Mouse (Mus musculus): ENCODE data around the gene Slc9a3. TPM values are rescaled to one million over a fixed set of nuclear protein-coding genes. Genes with fewer than 3 reads are reported as not detected.

The Slc9a3 gene
- polyA plus RNA-seq, 1 experiment from 2014 or later, result 0.08 TPM

DNA sequence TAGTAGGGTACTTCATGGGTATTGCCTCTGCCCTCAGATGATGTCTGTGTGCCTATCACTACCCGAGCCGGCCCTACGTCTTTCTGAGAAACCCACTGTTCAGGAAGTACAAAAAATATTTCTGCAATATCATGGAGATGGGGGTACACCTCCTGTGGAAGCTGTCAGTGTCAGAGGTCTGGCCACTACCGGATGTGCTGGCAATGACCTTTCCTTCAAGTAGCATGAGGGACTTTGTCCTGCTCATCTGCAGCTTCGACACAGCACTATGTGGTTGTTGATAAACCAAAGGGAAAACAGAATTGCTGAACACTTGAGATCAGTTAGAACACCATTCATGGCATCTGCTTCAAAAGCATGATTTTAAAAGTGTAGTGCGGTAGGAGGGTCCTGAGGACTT, 19.5 kb downstream of the Slc9a3 start:
- no peak overlapping the region for H3K9ac ChIP-seq (replicated peaks; ENCODE audit: low read depth, low read length)
- no peak for ATAC-seq
- H3K4me1 ChIP-seq (replicated peaks; ENCODE audit: control insufficient read depth, insufficient read depth, low read length), result no peaks in the 10 kb centered on the region
- H3K27me3 ChIP-seq (replicated peaks; ENCODE audit: control insufficient read depth, insufficient read depth, low read length), result no peaks in the 10 kb centered on the region
- no peak overlapping the region for H3K27ac ChIP-seq (ENCODE audit: low read length)
- H3K9me3 ChIP-seq (ENCODE audit: control insufficient read depth, low read length), result no peaks in the 10 kb centered on the region
- WGBS, result 93% methylated on average over 6 of the region's 6 CpGs
- H3K4me2 ChIP-seq (ENCODE audit: low read length), result no peak overlapping the region
- H3K36me3 ChIP-seq (ENCODE audit: control insufficient read depth, insufficient read depth), result no peaks in the 10 kb centered on the region
- no peak overlapping the region for H3K4me3 ChIP-seq (replicated peaks; ENCODE audit: low read length)

DNA sequence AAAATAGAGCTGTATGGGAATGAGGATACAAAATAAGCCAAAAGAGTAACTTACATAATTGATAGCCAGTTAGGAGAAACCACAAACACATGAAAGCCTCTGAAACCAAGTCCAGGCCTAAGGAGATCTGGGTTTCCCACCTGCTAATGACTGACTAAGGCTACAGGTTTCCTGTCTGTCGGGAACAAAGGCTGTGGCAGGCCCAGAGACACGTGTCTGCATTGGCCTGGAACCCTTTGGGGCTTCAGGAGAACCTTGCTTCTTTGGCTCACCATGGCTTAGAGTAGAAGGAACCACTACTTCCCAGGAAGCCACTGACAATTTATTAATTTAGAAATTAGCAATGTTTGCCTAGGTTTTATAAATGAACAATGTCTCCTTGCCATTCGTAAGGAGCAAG, 22.0 kb downstream of the Slc9a3 start:
- H3K27me3 ChIP-seq (replicated peaks; ENCODE audit: control insufficient read depth, insufficient read depth, low read length), result no peaks in the 10 kb centered on the region
- no peaks in the 10 kb centered on the region for H3K36me3 ChIP-seq (ENCODE audit: control insufficient read depth, insufficient read depth)
- H3K27ac ChIP-seq (ENCODE audit: low read length), result no peak overlapping the region
- H3K4me2 ChIP-seq (ENCODE audit: low read length), result no peak overlapping the region
- ATAC-seq, result no peak
- H3K9ac ChIP-seq (replicated peaks; ENCODE audit: low read depth, low read length), result no peak overlapping the region
- no peak overlapping the region for H3K4me3 ChIP-seq (replicated peaks; ENCODE audit: low read length)
- H3K4me1 ChIP-seq (replicated peaks; ENCODE audit: control insufficient read depth, insufficient read depth, low read length), result no peaks in the 10 kb centered on the region
- H3K9me3 ChIP-seq (ENCODE audit: control insufficient read depth, low read length), result no peaks in the 10 kb centered on the region
- WGBS, result 78% methylated on average over 3 of the region's 3 CpGs

DNA sequence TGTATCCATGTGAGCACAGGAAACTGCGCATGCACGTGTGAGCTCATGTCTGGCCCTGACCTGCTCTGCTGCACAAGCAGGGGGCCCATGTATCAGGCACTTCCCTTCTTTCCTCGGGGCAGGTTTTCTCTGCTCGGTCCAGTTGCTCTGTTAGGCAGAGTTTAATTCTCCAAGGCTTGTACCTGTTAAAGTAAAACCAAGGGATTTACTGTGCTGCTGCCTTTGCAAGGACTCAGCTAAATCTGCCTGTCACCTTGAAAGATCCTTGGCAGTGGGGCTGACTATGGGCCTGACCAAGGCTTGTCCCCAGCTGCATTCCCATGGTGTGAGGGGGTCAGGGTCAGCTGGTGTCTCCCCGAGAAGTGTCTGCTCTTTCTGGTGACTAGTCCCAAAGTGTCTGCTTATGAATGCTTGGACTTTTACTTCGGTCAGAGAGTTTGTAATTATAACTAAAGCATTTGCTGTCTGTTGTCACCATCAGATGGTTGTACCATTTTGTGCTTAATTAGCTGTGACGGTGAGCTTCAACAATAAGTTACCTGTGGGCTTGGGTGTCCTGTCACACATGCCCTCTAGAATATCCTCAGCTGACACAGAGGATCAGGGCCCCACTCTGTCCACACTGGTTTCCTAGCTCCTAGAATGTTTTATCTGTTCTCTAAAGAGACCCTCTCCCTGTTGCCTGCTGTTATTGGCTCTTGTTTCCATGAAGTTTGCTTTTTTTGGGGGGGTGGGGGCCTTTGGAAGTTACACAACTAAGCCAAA, 23.0 kb downstream of the Slc9a3 start:
- Histone ChIP-seq H3K36me3 (ENCODE audit: control insufficient read depth, insufficient read depth) (no peaks in the 10 kb centered on the region), H3K27me3 (replicated peaks; ENCODE audit: control insufficient read depth, insufficient read depth, low read length) (no peaks in the 10 kb centered on the region), H3K4me1 (replicated peaks; ENCODE audit: control insufficient read depth, insufficient read depth, low read length) (no peaks in the 10 kb centered on the region), H3K9me3 (ENCODE audit: control insufficient read depth, low read length) (no peaks in the 10 kb centered on the region), H3K9ac (replicated peaks; ENCODE audit: low read depth, low read length) (no peak overlapping the region), H3K27ac (ENCODE audit: low read length) (no peak overlapping the region), H3K4me3 (replicated peaks; ENCODE audit: low read length) (no peak overlapping the region), H3K4me2 (ENCODE audit: low read length) (no peak overlapping the region)
- ATAC-seq, result no peak
- WGBS, result 86% methylated on average over 7 of the region's 7 CpGs

- no peak overlapping the region for H3K27ac ChIP-seq (ENCODE audit: low read length)
- no peaks in the 10 kb centered on the region for H3K4me1 ChIP-seq (replicated peaks; ENCODE audit: control insufficient read depth, insufficient read depth, low read length)
- H3K36me3 ChIP-seq (ENCODE audit: control insufficient read depth, insufficient read depth), result no peaks in the 10 kb centered on the region
- H3K27me3 ChIP-seq (replicated peaks; ENCODE audit: control insufficient read depth, insufficient read depth, low read length), result no peaks in the 10 kb centered on the region
- H3K9ac ChIP-seq (replicated peaks; ENCODE audit: low read depth, low read length), result no peak overlapping the region
- no peak for ATAC-seq
- H3K9me3 ChIP-seq (ENCODE audit: control insufficient read depth, low read length), result no peaks in the 10 kb centered on the region
- WGBS, result 41% methylated on average over 3 of the region's 3 CpGs
- H3K4me3 ChIP-seq (replicated peaks; ENCODE audit: low read length), result no peak overlapping the region
- H3K4me2 ChIP-seq (ENCODE audit: low read length), result no peak overlapping the region
Measured at GRCm38 (mm10) chr13:74145983-74146622, 24.8 kb downstream of the Slc9a3 start.

DNA sequence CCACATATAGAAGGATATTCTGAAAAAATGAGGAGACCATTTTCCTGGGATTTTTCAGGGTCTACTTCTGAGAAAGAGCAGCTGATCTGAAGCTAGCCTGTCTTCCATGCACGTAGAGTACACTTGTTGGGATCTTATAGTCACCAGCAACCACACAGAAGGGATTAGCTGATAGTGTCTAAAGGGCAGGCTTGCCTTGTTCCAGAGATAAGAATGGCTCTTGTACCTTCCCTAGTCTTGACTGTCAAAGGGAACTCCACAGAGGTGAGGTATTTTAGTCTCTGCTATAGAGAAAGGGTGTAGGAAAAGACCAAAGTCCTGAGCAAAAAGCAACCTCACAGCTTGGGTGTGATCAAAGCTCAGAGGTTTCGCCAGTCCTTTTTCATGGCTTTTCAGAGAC, 26.1 kb downstream of the Slc9a3 start:
- no peaks in the 10 kb centered on the region for H3K9me3 ChIP-seq (ENCODE audit: control insufficient read depth, low read length)
- H3K4me3 ChIP-seq (replicated peaks; ENCODE audit: low read length), result no peak overlapping the region
- H3K36me3 ChIP-seq (ENCODE audit: control insufficient read depth, insufficient read depth), result no peaks in the 10 kb centered on the region
- H3K4me1 ChIP-seq (replicated peaks; ENCODE audit: control insufficient read depth, insufficient read depth, low read length), result no peaks in the 10 kb centered on the region
- H3K9ac ChIP-seq (replicated peaks; ENCODE audit: low read depth, low read length), result no peak overlapping the region
- WGBS, result 76% methylated on average over 2 of the region's 2 CpGs
- H3K27ac ChIP-seq (ENCODE audit: low read length), result no peak overlapping the region
- H3K27me3 ChIP-seq (replicated peaks; ENCODE audit: control insufficient read depth, insufficient read depth, low read length), result no peaks in the 10 kb centered on the region
- H3K4me2 ChIP-seq (ENCODE audit: low read length), result no peak overlapping the region
- no peak for ATAC-seq

- H3K27ac ChIP-seq (ENCODE audit: low read length), result no peak overlapping the region
- H3K9ac ChIP-seq (replicated peaks; ENCODE audit: low read depth, low read length), result peak overlapping the region; percentile 66
- peak; percentile 89 for ATAC-seq
- H3K4me2 ChIP-seq (ENCODE audit: low read length), result peak overlapping the region; percentile 68
- peak overlapping the region; percentile 60 for H3K4me3 ChIP-seq (replicated peaks; ENCODE audit: low read length)
- no peaks in the 10 kb centered on the region for H3K9me3 ChIP-seq (ENCODE audit: control insufficient read depth, low read length)
- H3K36me3 ChIP-seq (ENCODE audit: control insufficient read depth, insufficient read depth), result peaks cover 8% of the 10 kb centered on the region
- no peaks in the 10 kb centered on the region for H3K27me3 ChIP-seq (replicated peaks; ENCODE audit: control insufficient read depth, insufficient read depth, low read length)
- H3K4me1 ChIP-seq (replicated peaks; ENCODE audit: control insufficient read depth, insufficient read depth, low read length), result peaks cover 5% of the 10 kb centered on the region
- WGBS, result 9% methylated on average over 19 of the region's 19 CpGs
Measured at GRCm38 (mm10) chr13:74166348-74167056, 45.2 kb downstream of the Slc9a3 start.

DNA sequence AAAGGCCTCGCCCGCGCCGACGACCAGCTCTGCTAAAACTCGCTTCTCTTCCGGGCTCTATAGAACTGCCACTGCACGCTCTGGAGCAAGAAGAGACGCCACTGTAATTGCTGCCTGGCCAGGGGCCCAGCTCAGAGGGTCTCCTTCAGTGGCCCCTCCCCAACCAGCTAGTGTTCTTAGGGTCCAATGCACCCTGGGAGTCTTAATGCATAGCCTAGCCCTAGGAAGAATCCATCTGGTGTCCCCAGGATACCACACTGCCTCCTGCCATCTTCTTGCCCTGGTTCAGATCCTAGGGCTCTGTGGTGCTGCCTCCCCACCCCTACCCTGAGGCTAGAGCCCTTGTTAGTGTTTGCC, 45.8 kb downstream of the Slc9a3 start:
- Histone ChIP-seq H3K4me1 (replicated peaks; ENCODE audit: control insufficient read depth, insufficient read depth, low read length) (peaks cover 5% of the 10 kb centered on the region), H3K27ac (ENCODE audit: low read length) (no peak overlapping the region), H3K4me3 (replicated peaks; ENCODE audit: low read length) (peak overlapping the region; percentile 60), H3K9ac (replicated peaks; ENCODE audit: low read depth, low read length) (peak overlapping the region; percentile 66), H3K27me3 (replicated peaks; ENCODE audit: control insufficient read depth, insufficient read depth, low read length) (no peaks in the 10 kb centered on the region), H3K36me3 (ENCODE audit: control insufficient read depth, insufficient read depth) (peaks cover 11% of the 10 kb centered on the region), H3K9me3 (ENCODE audit: control insufficient read depth, low read length) (no peaks in the 10 kb centered on the region), H3K4me2 (ENCODE audit: low read length) (peak overlapping the region; percentile 68)
- ATAC-seq, result peak; percentile 67
- 7% methylated on average over 9 of the region's 9 CpGs for WGBS

DNA sequence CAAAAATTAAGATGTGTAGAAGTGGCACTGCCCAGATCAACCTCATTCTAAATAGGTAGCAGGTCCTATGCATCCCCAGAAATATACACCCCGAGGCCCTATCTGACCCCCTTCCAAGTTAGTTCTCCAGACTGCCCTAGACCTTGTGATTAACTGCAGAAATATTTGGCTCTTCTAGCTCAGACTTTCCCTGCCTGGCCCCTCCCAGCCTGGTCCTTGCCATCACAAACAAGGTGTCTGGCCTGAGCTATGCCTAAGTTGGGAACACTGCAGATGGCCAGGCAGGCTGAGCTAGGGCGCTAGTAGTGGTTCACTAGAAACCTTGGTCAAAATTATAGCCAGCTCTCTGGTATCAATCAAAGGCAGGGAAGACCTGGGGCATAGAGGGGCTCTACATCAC, 46.2 kb downstream of the Slc9a3 start:
- H3K36me3 ChIP-seq (ENCODE audit: control insufficient read depth, insufficient read depth), result peaks cover 12% of the 10 kb centered on the region
- H3K4me2 ChIP-seq (ENCODE audit: low read length), result no peak overlapping the region
- no peak overlapping the region for H3K4me3 ChIP-seq (replicated peaks; ENCODE audit: low read length)
- WGBS, result 87% methylated on average over 2 of the region's 2 CpGs
- H3K4me1 ChIP-seq (replicated peaks; ENCODE audit: control insufficient read depth, insufficient read depth, low read length), result peaks cover 5% of the 10 kb centered on the region
- no peaks in the 10 kb centered on the region for H3K27me3 ChIP-seq (replicated peaks; ENCODE audit: control insufficient read depth, insufficient read depth, low read length)
- no peak for ATAC-seq
- H3K27ac ChIP-seq (ENCODE audit: low read length), result no peak overlapping the region
- H3K9ac ChIP-seq (replicated peaks; ENCODE audit: low read depth, low read length), result no peak overlapping the region
- H3K9me3 ChIP-seq (ENCODE audit: control insufficient read depth, low read length), result no peaks in the 10 kb centered on the region

- Histone ChIP-seq H3K9me3 (ENCODE audit: control insufficient read depth, low read length) (no peaks in the 10 kb centered on the region), H3K4me2 (ENCODE audit: low read length) (no peak overlapping the region), H3K27me3 (replicated peaks; ENCODE audit: control insufficient read depth, insufficient read depth, low read length) (no peaks in the 10 kb centered on the region), H3K4me3 (replicated peaks; ENCODE audit: low read length) (no peak overlapping the region), H3K27ac (ENCODE audit: low read length) (no peak overlapping the region), H3K9ac (replicated peaks; ENCODE audit: low read depth, low read length) (no peak overlapping the region), H3K4me1 (replicated peaks; ENCODE audit: control insufficient read depth, insufficient read depth, low read length) (peaks cover 5% of the 10 kb centered on the region), H3K36me3 (ENCODE audit: control insufficient read depth, insufficient read depth) (peaks cover 19% of the 10 kb centered on the region)
- 85% methylated on average over 10 of the region's 10 CpGs for WGBS
- ATAC-seq, result no peak
Measured at GRCm38 (mm10) chr13:74169446-74170164, 48.3 kb downstream of the Slc9a3 start.
